ENCODE assay signal across 28 mouse cellular contexts in genomic region chr3:149055077-149055476, GRCm38 (mm10).
DNase-seq lines count a peak whose midpoint lies in the region; ATAC-seq and TF ChIP-seq lines count a peak whose summit lies in the region.
"Had no signal": no experiment of that assay in that cellular context is flagged by ENCODE, and none has a peak within 500 bp of the region (broad histone marks: within the 10 kb centered on the region; RNA-seq: fewer than 3 reads in every experiment).

No protein-coding gene starts in this region.

- no peak overlapping the region for H3K27ac ChIP-seq in embryonic facial prominence, embryonic 14.5 days (replicated peaks; ENCODE audit: low read depth, low read length)
- no peak overlapping the region for H3K27ac ChIP-seq in embryonic facial prominence, embryonic 10.5 days (replicated peaks)
- H3K27ac ChIP-seq in limb, embryonic 14.5 days (replicated peaks; ENCODE audit: low read depth, low read length), result no peak overlapping the region
- no peak overlapping the region for H3K27ac ChIP-seq in limb, embryonic 10.5 days
- no peak overlapping the region for H3K27ac ChIP-seq in neural tube, embryonic 15.5 days (replicated peaks)
- H3K27ac ChIP-seq: embryonic facial prominence, embryonic 13.5 days; forebrain, embryonic 10.5 days; forebrain, embryonic 13.5 days; heart, adult 2 months; heart, embryonic 10.5 days; heart, embryonic 13.5 days; hindbrain, embryonic 15.5 days; intestine, embryonic 15.5 days had no signal

- no peak overlapping the region for H3K4me3 ChIP-seq in embryonic facial prominence, embryonic 14.5 days (ENCODE audit: low read depth, low read length)
- H3K4me3 ChIP-seq in embryonic facial prominence, embryonic 10.5 days, result no peak overlapping the region
- no peak overlapping the region for H3K4me3 ChIP-seq in limb, embryonic 14.5 days (replicated peaks; ENCODE audit: low read length)
- H3K4me3 ChIP-seq in limb, embryonic 10.5 days, result no peak overlapping the region
- H3K4me3 ChIP-seq in neural tube, embryonic 15.5 days (replicated peaks), result no peak overlapping the region
- H3K4me3 ChIP-seq: embryonic facial prominence, embryonic 13.5 days; forebrain, embryonic 10.5 days; forebrain, embryonic 13.5 days; heart, adult 2 months; heart, embryonic 10.5 days; heart, embryonic 13.5 days; hindbrain, embryonic 15.5 days; intestine, embryonic 15.5 days had no signal

- DNase-seq in embryonic facial prominence, embryonic 14.5 days (ENCODE audit: low spot score), result peak; percentile 23
- no peak for DNase-seq in embryonic facial prominence, embryonic 10.5 days (ENCODE audit: low spot score)
- peak; percentile 21 for DNase-seq in limb, embryonic 14.5 days (ENCODE audit: low spot score)
- no peak for DNase-seq in limb, embryonic 10.5 days (ENCODE audit: low spot score)
- peak; percentile 26 for DNase-seq in neural tube, embryonic 10.5 days (ENCODE audit: extremely low spot score, low spot score)
- DNase-seq in heart, postnatal 4 days, result no peak
- DNase-seq: adrenal gland, postnatal 10 days; adrenal gland, postnatal 36 days; B cell, adult 2 months; cerebellum, adult 18-20 months; cerebellum, adult 9-10 months; cerebellum, postnatal 14 days; gastrocnemius, postnatal 10 days; gastrocnemius, postnatal 36 days; heart, adult 2 months; heart, postnatal 14 days had no signal

- H3K4me2 ChIP-seq in embryonic facial prominence, embryonic 14.5 days (ENCODE audit: low read depth, low read length), result no peak overlapping the region
- H3K4me2 ChIP-seq in limb, embryonic 14.5 days (replicated peaks; ENCODE audit: low read depth, low read length, severe bottlenecking), result no peak overlapping the region
- no peak overlapping the region for H3K4me2 ChIP-seq in neural tube, embryonic 15.5 days
- H3K4me2 ChIP-seq: embryonic facial prominence, embryonic 13.5 days; forebrain, embryonic 13.5 days; heart, embryonic 13.5 days; hindbrain, embryonic 15.5 days; intestine, embryonic 15.5 days had no signal

- WGBS in embryonic facial prominence, embryonic 14.5 days, result 45% methylated on average over 12 of the region's 12 CpGs
- 72% methylated on average over 12 of the region's 12 CpGs for WGBS in embryonic facial prominence, embryonic 10.5 days
- WGBS in limb, embryonic 14.5 days, result 30% methylated on average over 12 of the region's 12 CpGs
- 23% methylated on average over 12 of the region's 12 CpGs for WGBS in limb, embryonic 10.5 days
- 43% methylated on average over 12 of the region's 12 CpGs for WGBS in neural tube, embryonic 15.5 days

- no peak overlapping the region for H3K9ac ChIP-seq in embryonic facial prominence, embryonic 14.5 days (ENCODE audit: low read depth, low read length)
- no peak overlapping the region for H3K9ac ChIP-seq in limb, embryonic 14.5 days (ENCODE audit: low read depth, low read length, severe bottlenecking)
- H3K9ac ChIP-seq in neural tube, embryonic 15.5 days (replicated peaks), result no peak overlapping the region
- H3K9ac ChIP-seq: embryonic facial prominence, embryonic 13.5 days; forebrain, embryonic 13.5 days; heart, embryonic 13.5 days; hindbrain, embryonic 15.5 days; intestine, embryonic 15.5 days had no signal

- H3K9me3 ChIP-seq in embryonic facial prominence, embryonic 14.5 days (ENCODE audit: control insufficient read depth, low read length), result no peaks in the 10 kb centered on the region
- no peaks in the 10 kb centered on the region for H3K9me3 ChIP-seq in embryonic facial prominence, embryonic 10.5 days
- H3K9me3 ChIP-seq in limb, embryonic 14.5 days (ENCODE audit: control insufficient read depth, low read length), result 0 out of 2 replicates have a peak, but pooled peaks cover 3% of the 10 kb centered on the region
- no peaks in the 10 kb centered on the region for H3K9me3 ChIP-seq in limb, embryonic 10.5 days (replicated peaks)
- H3K9me3 ChIP-seq in neural tube, embryonic 15.5 days (replicated peaks), result no peaks in the 10 kb centered on the region
- H3K9me3 ChIP-seq: embryonic facial prominence, embryonic 13.5 days; forebrain, embryonic 10.5 days; forebrain, embryonic 13.5 days; heart, embryonic 10.5 days; heart, embryonic 13.5 days; hindbrain, embryonic 15.5 days; intestine, embryonic 15.5 days had no signal

- TF ChIP-seq POLR2A in limb, embryonic 14.5 days (IDR thresholded peaks at IDR 0.05; ENCODE audit: borderline replicate concordance, extremely low read depth, insufficient read depth, insufficient read length), result no peak

- H3K36me3 ChIP-seq in embryonic facial prominence, embryonic 14.5 days (ENCODE audit: control insufficient read depth, insufficient read depth, low read length), result no peaks in the 10 kb centered on the region
- no peaks in the 10 kb centered on the region for H3K36me3 ChIP-seq in embryonic facial prominence, embryonic 10.5 days (replicated peaks)
- no peaks in the 10 kb centered on the region for H3K36me3 ChIP-seq in limb, embryonic 14.5 days (ENCODE audit: control insufficient read depth, insufficient read depth, low read length)
- no peaks in the 10 kb centered on the region for H3K36me3 ChIP-seq in limb, embryonic 10.5 days
- no peaks in the 10 kb centered on the region for H3K36me3 ChIP-seq in neural tube, embryonic 15.5 days
- H3K36me3 ChIP-seq: embryonic facial prominence, embryonic 13.5 days; forebrain, embryonic 10.5 days; G1E; heart, embryonic 10.5 days; heart, embryonic 13.5 days; hindbrain, embryonic 15.5 days; intestine, embryonic 15.5 days had no signal

- no peak for ATAC-seq in embryonic facial prominence, embryonic 14.5 days (ENCODE audit: low read depth)
- ATAC-seq in limb, embryonic 14.5 days (ENCODE audit: low FRiP score, low read depth), result no peak
- no peak for ATAC-seq in neural tube, embryonic 15.5 days (ENCODE audit: low FRiP score)
- ATAC-seq: forebrain, embryonic 13.5 days; forebrain, embryonic 16.5 days; intestine, embryonic 15.5 days; Patski had no signal

- H3K27me3 ChIP-seq in embryonic facial prominence, embryonic 14.5 days (replicated peaks; ENCODE audit: control insufficient read depth, insufficient read depth, low read length), result no peaks in the 10 kb centered on the region
- H3K27me3 ChIP-seq in embryonic facial prominence, embryonic 10.5 days (replicated peaks; ENCODE audit: low read depth, poor library complexity, severe bottlenecking), result no peaks in the 10 kb centered on the region
- no peaks in the 10 kb centered on the region for H3K27me3 ChIP-seq in limb, embryonic 14.5 days (ENCODE audit: control insufficient read depth, insufficient read depth, low read length)
- 0 out of 2 replicates have a peak, but pooled peaks cover 4% of the 10 kb centered on the region for H3K27me3 ChIP-seq in limb, embryonic 10.5 days (ENCODE audit: low read depth, poor library complexity, severe bottlenecking)
- no peaks in the 10 kb centered on the region for H3K27me3 ChIP-seq in neural tube, embryonic 15.5 days (replicated peaks)
- H3K27me3 ChIP-seq: CH12.LX; embryonic facial prominence, embryonic 13.5 days; forebrain, embryonic 13.5 days; heart, embryonic 13.5 days; hindbrain, embryonic 15.5 days; intestine, embryonic 15.5 days; Patski had no signal

- peaks cover 7% of the 10 kb centered on the region; the same call in 1 of the 2 replicates for H3K4me1 ChIP-seq in embryonic facial prominence, embryonic 14.5 days (ENCODE audit: control insufficient read depth, insufficient read depth, low read length)
- H3K4me1 ChIP-seq in embryonic facial prominence, embryonic 10.5 days, result no peaks in the 10 kb centered on the region
- no peaks in the 10 kb centered on the region for H3K4me1 ChIP-seq in limb, embryonic 14.5 days (ENCODE audit: control insufficient read depth, insufficient read depth, low read length)
- H3K4me1 ChIP-seq in limb, embryonic 10.5 days, result no peaks in the 10 kb centered on the region
- no peaks in the 10 kb centered on the region for H3K4me1 ChIP-seq in neural tube, embryonic 15.5 days
- H3K4me1 ChIP-seq: forebrain, embryonic 13.5 days; heart, embryonic 10.5 days; heart, embryonic 13.5 days; hindbrain, embryonic 15.5 days; intestine, embryonic 15.5 days had no signal

Comparison
In these comparisons a context has a peak if more than half of its experiments do, and no peak if none do; other contexts are left out.
1. DNase-seq: peak in embryonic facial prominence, embryonic 14.5 days (single experiment), limb, embryonic 14.5 days (single experiment) and neural tube, embryonic 10.5 days (single experiment); none in embryonic facial prominence, embryonic 10.5 days (single experiment), limb, embryonic 10.5 days (single experiment) and heart, postnatal 4 days (single experiment).